Mouse (Mus musculus) heart, adult 2 months (tissue): ENCODE results near the gene Zmiz1. TPM values are rescaled to one million over a fixed set of nuclear protein-coding genes. Genes with fewer than 3 reads are reported as not detected.

Experiments used
- DNase-seq, 2 experiments: peaks; one replicate each; pipeline ENCODE4 v3.0.0; 2021
- H3K27ac ChIP-seq: fragments of 200-600 bp; 2 replicates; pipeline ENCODE4 v1.8.1; 2022
- H3K27me3 ChIP-seq: fragments of 200-500 bp; 2 replicates; pipeline ENCODE4 v1.6.1; 2012; ENCODE audit warnings: mild to moderate bottlenecking, low read length, inconsistent platforms, mixed read lengths; ENCODE audit not compliant: control insufficient read depth, insufficient read depth
- H3K36me3 ChIP-seq: fragments of 200-500 bp; 2 replicates; pipeline ENCODE4 v1.6.1; 2012; ENCODE audit warnings: low read length, inconsistent platforms; ENCODE audit not compliant: control insufficient read depth, insufficient read depth
- H3K4me1 ChIP-seq: fragments of 200-500 bp; 2 replicates; pipeline ENCODE4 v1.6.1; 2011; ENCODE audit warnings: low read length; ENCODE audit not compliant: control insufficient read depth, insufficient read depth
- H3K4me3 ChIP-seq: fragments of 200-600 bp; 2 replicates; pipeline ENCODE4 v1.8.1; 2022
- H3K79me2 ChIP-seq: fragments of 200-500 bp; replicated peaks from 2 replicates; pipeline ENCODE4 v1.6.1; 2012; ENCODE audit warnings: mild to moderate bottlenecking, inconsistent platforms, low read length, moderate library complexity, mixed read lengths; ENCODE audit not compliant: control insufficient read depth, insufficient read depth
- H3K9ac ChIP-seq: fragments of 200-500 bp; 2 replicates; pipeline ENCODE4 v1.6.1; 2012; ENCODE audit warnings: low read depth, mild to moderate bottlenecking, control low read depth, inconsistent platforms, low read length, mixed read lengths
- CTCF ChIP-seq: fragments of 200-600 bp; IDR thresholded peaks from 2 replicates; pipeline ENCODE4 v1.8.1; 2022; ENCODE audit warnings: antibody characterized with exemption, mild to moderate bottlenecking, moderate library complexity
- EP300 ChIP-seq: fragments of 200-500 bp; IDR thresholded peaks from 2 replicates; pipeline ENCODE4 v1.6.1; 2011; ENCODE audit warnings: low read depth, low read length, control low read depth; ENCODE audit not compliant: insufficient read depth
- POLR2A ChIP-seq: fragments of 200-500 bp; IDR thresholded peaks from 2 replicates; pipeline ENCODE4 v1.6.1; 2011; ENCODE audit warnings: mild to moderate bottlenecking, low read depth, low read length, control low read depth; ENCODE audit not compliant: insufficient read depth
- WGBS: fragments of 180-500 bp; shearing (Covaris S2); methylation state at CpG from one replicate; pipeline ENCODE4 v1.1.7; 2018; 5-methylcytosine and 5-hydroxymethylcytosine counted together
- intact Hi-C: fragments of 180-260 bp; cut with DNase I; formaldehyde crosslinking; loops from one replicate; pipeline ENCODE4 v1.15.1; 2025
- polyA plus RNA-seq: library from polyadenylated mRNA; depleted of rRNA; stranded (reverse); fragments of >200 nt; gene quantifications from 2 replicates; pipeline ENCODE4 v1.2.3, GENCODE M21; 2012
- total RNA-seq, 2 experiments: library from RNA; stranded (reverse); gene quantifications; 2 replicates each; pipeline ENCODE4 v1.2.3; 2021

The Zmiz1 gene
- total and polyA plus RNA-seq, 3 experiments = 27.1 to 42.0 (median 40.7) TPM

GRCm38 (mm10) chr14:25523230-25524110, 64.5 kb downstream of the Zmiz1 start:
- intact Hi-C loops = loop anchor here (2.0 to 5.0 kb wide), 2 partner anchors 65 to 216 kb away; partner anchors contain the start of gene Zmiz1
- WGBS = 14% methylated on average over 11 of the region's 11 CpGs
- DNase-seq = peak; percentile 64 to 70
- H3K4me1 ChIP-seq = peaks cover 73% of the 10 kb centered on the region
- no peak overlapping the region for H3K4me3 ChIP-seq
- H3K79me2 ChIP-seq = no peaks in the 10 kb centered on the region; the same call in 1 of the 2 replicates
- peak; percentile 84; the same call in 1 of the 2 replicates for TF ChIP-seq EP300
- TF ChIP-seq POLR2A = no peak
- TF ChIP-seq CTCF = peak; percentile 40
- peaks cover 18% of the 10 kb centered on the region for H3K36me3 ChIP-seq
- H3K27ac ChIP-seq = peak overlapping the region; percentile 89
- no peaks in the 10 kb centered on the region for H3K27me3 ChIP-seq
- H3K9ac ChIP-seq = 0 out of 2 replicates have a peak overlapping the region, but pooled peaks have one; percentile 3

GRCm38 (mm10) chr14:25524111-25524495, 65.1 kb downstream of the Zmiz1 start:
- peaks cover 70% of the 10 kb centered on the region for H3K4me1 ChIP-seq
- no peak overlapping the region for H3K4me3 ChIP-seq
- TF ChIP-seq CTCF (no peak), EP300 (no peak), POLR2A (no peak)
- intact Hi-C loops = loop anchor here (5.0 kb wide), 1 partner anchor 217 kb away; no protein-coding TSS in a partner anchor
- peak; percentile 55 to 68 for DNase-seq
- H3K27me3 ChIP-seq = no peaks in the 10 kb centered on the region
- 38% methylated on average over 9 of the region's 9 CpGs for WGBS
- no peaks in the 10 kb centered on the region; the same call in 1 of the 2 replicates for H3K79me2 ChIP-seq
- H3K27ac ChIP-seq = peak overlapping the region; percentile 89
- peaks cover 18% of the 10 kb centered on the region for H3K36me3 ChIP-seq
- H3K9ac ChIP-seq = no peak overlapping the region

- H3K4me1 ChIP-seq = peaks cover 64% of the 10 kb centered on the region
- peaks cover 18% of the 10 kb centered on the region for H3K36me3 ChIP-seq
- intact Hi-C loops = loop anchor here (5.0 kb wide), 1 partner anchor 218 kb away; no protein-coding TSS in a partner anchor
- H3K79me2 ChIP-seq = no peaks in the 10 kb centered on the region; the same call in 1 of the 2 replicates
- no peak overlapping the region for H3K4me3 ChIP-seq
- peak in 1 of 2 experiments; percentile 57 for DNase-seq
- H3K27me3 ChIP-seq = no peaks in the 10 kb centered on the region
- no peak overlapping the region for H3K9ac ChIP-seq
- WGBS = 43% methylated on average over 4 of the region's 4 CpGs
- H3K27ac ChIP-seq = peak overlapping the region; percentile 89
- TF ChIP-seq POLR2A (peak; percentile 41; the same call in 1 of the 2 replicates), EP300 (peak; percentile 89), CTCF (no peak)
These were observed 65.9 kb downstream of the Zmiz1 start for GRCm38 (mm10) chr14:25524884-25525283.

- Histone ChIP-seq H3K9ac (no peak overlapping the region), H3K27me3 (no peaks in the 10 kb centered on the region), H3K4me1 (peaks cover 57% of the 10 kb centered on the region), H3K36me3 (peaks cover 17% of the 10 kb centered on the region), H3K79me2 (no peaks in the 10 kb centered on the region; the same call in 1 of the 2 replicates), H3K4me3 (no peak overlapping the region), H3K27ac (peak overlapping the region; percentile 89)
- intact Hi-C loops = loop anchor here (2.0 kb wide), 2 partner anchors 21 to 39 kb away; no protein-coding TSS in a partner anchor
- peak; percentile 74 to 84 for DNase-seq
- TF ChIP-seq CTCF (no peak), EP300 (peak; percentile 95), POLR2A (0 out of 2 replicates have a peak, but pooled peaks have one; percentile 26)
- 57% methylated on average over 8 of the region's 8 CpGs for WGBS
These were observed 66.7 kb downstream of the Zmiz1 start for GRCm38 (mm10) chr14:25525729-25526128.

DNA sequence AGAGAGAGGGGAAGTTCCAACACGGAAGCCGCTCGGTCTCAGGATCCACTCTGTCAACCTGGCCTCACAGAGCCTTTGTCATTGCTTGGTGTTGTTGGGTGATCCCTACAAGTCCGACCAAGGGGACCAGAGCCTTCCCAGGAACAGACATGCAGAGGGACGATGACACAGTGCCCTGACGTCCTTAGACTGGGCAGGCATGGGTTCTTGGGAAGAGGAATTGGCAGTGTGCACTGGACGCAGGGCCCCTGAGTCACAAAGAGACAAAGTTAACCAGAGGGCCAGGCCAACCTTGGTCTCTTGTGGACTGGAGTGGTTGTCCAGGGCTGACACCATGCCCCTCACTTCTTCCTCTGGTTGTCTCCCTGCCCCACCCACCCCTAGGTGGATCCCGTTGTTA, 67.9 kb downstream of the Zmiz1 start:
- H3K4me1 ChIP-seq = peaks cover 51% of the 10 kb centered on the region
- peaks cover 15% of the 10 kb centered on the region for H3K36me3 ChIP-seq
- peak overlapping the region; percentile 54 for H3K27ac ChIP-seq
- no peak for DNase-seq
- WGBS = 67% methylated on average over 8 of the region's 8 CpGs
- no peak for TF ChIP-seq EP300
- no peak for TF ChIP-seq POLR2A
- TF ChIP-seq CTCF = no peak
- H3K79me2 ChIP-seq = peaks cover 3% of the 10 kb centered on the region
- H3K4me3 ChIP-seq = no peak overlapping the region
- no peaks in the 10 kb centered on the region for H3K27me3 ChIP-seq
- intact Hi-C loops = loop anchor here (2.0 kb wide), 2 partner anchors 20 to 38 kb away; no protein-coding TSS in a partner anchor
- H3K9ac ChIP-seq = no peak overlapping the region

GRCm38 (mm10) chr14:25527321-25527720, 68.3 kb downstream of the Zmiz1 start:
- intact Hi-C loops = loop anchor here (2.0 kb wide), 2 partner anchors 19 to 37 kb away; no protein-coding TSS in a partner anchor
- Histone ChIP-seq H3K79me2 (peaks cover 4% of the 10 kb centered on the region), H3K27ac (peak overlapping the region; percentile 7; the same call in 1 of the 2 replicates), H3K36me3 (peaks cover 13% of the 10 kb centered on the region), H3K4me3 (no peak overlapping the region), H3K4me1 (peaks cover 49% of the 10 kb centered on the region), H3K27me3 (no peaks in the 10 kb centered on the region), H3K9ac (no peak overlapping the region)
- 62% methylated on average over 2 of the region's 2 CpGs for WGBS
- TF ChIP-seq POLR2A = no peak
- TF ChIP-seq CTCF = no peak
- TF ChIP-seq EP300 = no peak
- peak in 1 of 2 experiments; percentile 49 for DNase-seq
